Comparison of ENCODE assay signal across 31 mouse cellular contexts in genomic region chr13:11958854-11959253, GRCm38 (mm10).
A peak's percentile ranks its signal among the peaks of the same experiment; 100 is the strongest.
DNase-seq lines count a peak whose midpoint lies in the region; ATAC-seq lines count a peak whose summit lies in the region.
"Had no signal": no experiment of that assay in that cellular context is flagged by ENCODE, and none has a peak within 500 bp of the region (broad histone marks: within the 10 kb centered on the region; RNA-seq: fewer than 3 reads in every experiment).

No protein-coding gene starts in this region.

- peaks cover 54% of the 10 kb centered on the region for H3K4me1 ChIP-seq in heart, embryonic 12.5 days (replicated peaks)
- no peaks in the 10 kb centered on the region for H3K4me1 ChIP-seq in midbrain, embryonic 13.5 days (replicated peaks)
- H3K4me1 ChIP-seq in liver, embryonic 12.5 days: no peaks in the 10 kb centered on the region
- H3K4me1 ChIP-seq: embryonic facial prominence, embryonic 12.5 days; hindbrain, embryonic 12.5 days; limb, embryonic 15.5 days; midbrain, embryonic 12.5 days had no signal

- WGBS in heart, embryonic 12.5 days: 79% methylated on average over 3 of the region's 3 CpGs
- 75% methylated on average over 3 of the region's 3 CpGs for WGBS in midbrain, embryonic 13.5 days
- WGBS in liver, embryonic 12.5 days (ENCODE audit: insufficient replicate concordance): 52% methylated on average over 3 of the region's 3 CpGs

- peak overlapping the region; percentile 33; the same call in 1 of the 2 replicates for H3K27ac ChIP-seq in heart, embryonic 12.5 days (ENCODE audit: poor library complexity, severe bottlenecking)
- H3K27ac ChIP-seq in midbrain, embryonic 13.5 days: no peak overlapping the region
- H3K27ac ChIP-seq in liver, embryonic 12.5 days: no peak overlapping the region
- H3K27ac ChIP-seq: embryonic facial prominence, embryonic 12.5 days; heart, embryonic 10.5 days; hindbrain, embryonic 12.5 days; limb, embryonic 15.5 days; liver, embryonic 14.5 days; midbrain, embryonic 12.5 days had no signal

- intact Hi-C loops in left cerebral cortex, postnatal 10 days (cut with DNase I): no loop called here

- no peak overlapping the region for H3K9ac ChIP-seq in heart, embryonic 12.5 days
- H3K9ac ChIP-seq in midbrain, embryonic 13.5 days (replicated peaks): no peak overlapping the region
- no peak overlapping the region for H3K9ac ChIP-seq in liver, embryonic 12.5 days
- H3K9ac ChIP-seq: embryonic facial prominence, embryonic 12.5 days; hindbrain, embryonic 12.5 days; limb, embryonic 15.5 days; liver, embryonic 14.5 days; midbrain, embryonic 12.5 days had no signal

- no peak for DNase-seq in heart, adult 11 months
- peak; percentile 20 for DNase-seq in CD4-positive helper T cell, adult 2 months (ENCODE audit: low read depth, low spot score)
- DNase-seq in naive thymus-derived CD4-positive, alpha-beta T cell, adult 2 months (ENCODE audit: low read depth): peak; percentile 52
- no peak for DNase-seq in left cerebral cortex, postnatal 10 days (ENCODE audit: extremely low spot score in 1 of 2, low spot score in 2 of 2)
- DNase-seq: adrenal gland, postnatal 10 days; cerebellum, adult 11 months; cerebellum, adult 9-10 months; cerebellum, postnatal 36 days; embryo, embryonic 11 days; heart, postnatal 36 days; kidney, adult 9 months; kidney, postnatal 10 days; layer of hippocampus, adult 9-11 months; lung, adult 2 months; lung, postnatal 10 days; retina, postnatal 1 day; right cerebral cortex, postnatal 25 days had no signal

- no peak overlapping the region for H3K4me2 ChIP-seq in heart, embryonic 12.5 days
- H3K4me2 ChIP-seq in midbrain, embryonic 13.5 days (replicated peaks): no peak overlapping the region
- H3K4me2 ChIP-seq in liver, embryonic 12.5 days: no peak overlapping the region
- H3K4me2 ChIP-seq: embryonic facial prominence, embryonic 12.5 days; hindbrain, embryonic 12.5 days; limb, embryonic 15.5 days; midbrain, embryonic 12.5 days had no signal

- H3K9me3 ChIP-seq in heart, embryonic 12.5 days (replicated peaks): 0 out of 2 replicates have a peak, but pooled peaks cover 4% of the 10 kb centered on the region
- no peaks in the 10 kb centered on the region for H3K9me3 ChIP-seq in midbrain, embryonic 13.5 days
- H3K9me3 ChIP-seq in liver, embryonic 12.5 days (replicated peaks): no peaks in the 10 kb centered on the region
- H3K9me3 ChIP-seq: embryonic facial prominence, embryonic 12.5 days; G1E; heart, embryonic 10.5 days; hindbrain, embryonic 12.5 days; limb, embryonic 15.5 days; megakaryocyte, embryonic 14.5 days; midbrain, embryonic 12.5 days had no signal

- no peaks in the 10 kb centered on the region for H3K36me3 ChIP-seq in heart, embryonic 12.5 days
- no peaks in the 10 kb centered on the region for H3K36me3 ChIP-seq in midbrain, embryonic 13.5 days
- no peaks in the 10 kb centered on the region for H3K36me3 ChIP-seq in liver, embryonic 12.5 days
- H3K36me3 ChIP-seq: embryonic facial prominence, embryonic 12.5 days; G1E; heart, embryonic 10.5 days; hindbrain, embryonic 12.5 days; limb, embryonic 15.5 days; midbrain, embryonic 12.5 days had no signal

- no peak for ATAC-seq in heart, embryonic 12.5 days (ENCODE audit: insufficient number of reproducible peaks, low FRiP score)
- peak; percentile 52; the same call in 1 of the 2 replicates for ATAC-seq in common myeloid progenitor, adult 5-6 weeks (replicated peaks; ENCODE audit: low read depth, poor library complexity, severe bottlenecking)
- ATAC-seq in midbrain, embryonic 13.5 days: no peak
- no peak for ATAC-seq in liver, embryonic 12.5 days
- ATAC-seq: forebrain, embryonic 14.5 days; intestine, postnatal 0 days had no signal

- H3K27me3 ChIP-seq in heart, embryonic 12.5 days (replicated peaks): no peaks in the 10 kb centered on the region
- no peaks in the 10 kb centered on the region for H3K27me3 ChIP-seq in midbrain, embryonic 13.5 days
- H3K27me3 ChIP-seq in liver, embryonic 12.5 days (replicated peaks): no peaks in the 10 kb centered on the region
- H3K27me3 ChIP-seq: embryonic facial prominence, embryonic 12.5 days; hindbrain, embryonic 12.5 days; limb, embryonic 15.5 days; midbrain, embryonic 12.5 days had no signal

- no peak overlapping the region for H3K4me3 ChIP-seq in heart, embryonic 12.5 days
- H3K4me3 ChIP-seq in midbrain, embryonic 13.5 days (replicated peaks): no peak overlapping the region
- H3K4me3 ChIP-seq in liver, embryonic 12.5 days: no peak overlapping the region
- H3K4me3 ChIP-seq: embryonic facial prominence, embryonic 12.5 days; heart, embryonic 10.5 days; hindbrain, embryonic 12.5 days; limb, embryonic 15.5 days; midbrain, embryonic 12.5 days had no signal

Comparison
In these comparisons a context has a peak if more than half of its experiments do, and no peak if none do; other contexts are left out.
1. DNase-seq: peak in CD4-positive helper T cell, adult 2 months (single experiment) and naive thymus-derived CD4-positive, alpha-beta T cell, adult 2 months (single experiment); none in heart, adult 11 months (single experiment) and left cerebral cortex, postnatal 10 days (0 of 2).